ENCODE assay signal across 29 mouse cellular contexts in the genomic region with DNA sequence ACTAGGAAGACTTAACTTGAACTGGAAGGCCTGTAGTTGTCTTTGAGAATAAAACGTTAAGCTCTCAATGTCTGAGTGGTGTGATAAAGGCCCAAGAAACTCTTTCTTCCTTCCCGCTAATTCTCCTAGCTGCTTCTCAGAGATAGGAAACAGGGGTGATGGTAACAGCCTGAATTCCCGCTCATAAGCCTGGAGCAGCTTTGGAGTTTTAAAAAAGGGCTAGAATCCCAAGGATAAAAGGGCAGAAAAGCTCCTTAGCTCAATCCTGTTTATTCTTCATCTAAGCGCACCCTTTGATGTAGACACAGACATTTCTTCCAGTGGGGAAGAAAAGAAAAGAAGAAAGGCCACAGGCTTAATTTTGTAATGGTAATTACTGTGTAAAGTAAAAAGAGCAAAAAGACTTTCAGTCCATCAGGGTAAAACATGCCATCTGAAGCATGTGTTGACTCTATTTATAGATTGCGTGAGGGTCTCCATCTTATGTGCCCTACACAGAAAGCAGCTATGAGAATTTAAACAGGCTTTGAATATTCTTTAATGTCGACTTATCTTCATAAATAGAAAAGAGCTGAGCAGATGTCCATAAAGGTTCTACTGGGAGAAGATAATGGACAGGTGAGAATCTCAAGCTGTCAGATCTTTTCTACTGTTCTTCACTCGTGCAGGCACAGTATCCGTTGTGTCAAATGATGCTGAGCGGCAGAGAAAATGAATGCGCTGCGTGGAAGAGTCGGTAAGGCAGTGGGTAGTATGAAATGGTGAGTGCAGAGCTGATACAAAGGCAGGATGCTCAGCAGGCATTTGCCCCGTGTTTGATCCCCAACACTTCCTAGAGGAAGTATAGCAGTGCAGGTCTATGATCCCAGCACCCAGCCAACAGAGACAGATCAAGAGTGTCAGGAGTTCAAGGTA.
DNase-seq lines count a peak whose midpoint lies in the region; ATAC-seq and TF ChIP-seq lines count a peak whose summit lies in the region.
"Had no signal": no experiment of that assay in that cellular context is flagged by ENCODE, and none has a peak within 500 bp of the region (broad histone marks: within the 10 kb centered on the region; RNA-seq: fewer than 3 reads in every experiment).

No protein-coding gene starts in this region.

- H3K27ac ChIP-seq in forebrain, embryonic 14.5 days (ENCODE audit: low read depth, low read length), result no peak overlapping the region
- no peak overlapping the region for H3K27ac ChIP-seq in forebrain, postnatal 0 days (ENCODE audit: low read depth, low read length)
- H3K27ac ChIP-seq in embryonic facial prominence, embryonic 10.5 days (replicated peaks), result peak overlapping the region; percentile 68; the same call in 1 of the 2 replicates
- H3K27ac ChIP-seq in midbrain, embryonic 13.5 days, result no peak overlapping the region
- no peak overlapping the region for H3K27ac ChIP-seq in liver, embryonic 11.5 days (ENCODE audit: low read depth, low read length)
- H3K27ac ChIP-seq: embryonic facial prominence, embryonic 15.5 days; heart, adult 2 months; hindbrain, embryonic 14.5 days; limb, embryonic 13.5 days; liver, embryonic 13.5 days; neural tube, embryonic 15.5 days had no signal

- peak; percentile 32; the same call in 1 of the 2 replicates for ATAC-seq in forebrain, embryonic 14.5 days
- no peak for ATAC-seq in forebrain, postnatal 0 days
- peak; percentile 59 for ATAC-seq in midbrain, embryonic 13.5 days
- ATAC-seq in liver, embryonic 11.5 days (replicated peaks; ENCODE audit: low FRiP score), result no peak
- ATAC-seq: intestine, postnatal 0 days; lung, postnatal 0 days; Patski had no signal

- no peaks in the 10 kb centered on the region for H3K36me3 ChIP-seq in forebrain, embryonic 14.5 days (ENCODE audit: control insufficient read depth, insufficient read depth, low read length)
- no peaks in the 10 kb centered on the region for H3K36me3 ChIP-seq in forebrain, postnatal 0 days (ENCODE audit: insufficient read depth)
- no peaks in the 10 kb centered on the region for H3K36me3 ChIP-seq in embryonic facial prominence, embryonic 10.5 days (replicated peaks)
- H3K36me3 ChIP-seq in midbrain, embryonic 13.5 days, result no peaks in the 10 kb centered on the region
- H3K36me3 ChIP-seq in liver, embryonic 11.5 days (ENCODE audit: control insufficient read depth, insufficient read depth, low read length), result no peaks in the 10 kb centered on the region
- H3K36me3 ChIP-seq: embryonic facial prominence, embryonic 15.5 days; heart, embryonic 12.5 days; limb, embryonic 13.5 days; liver, embryonic 13.5 days; neural tube, embryonic 15.5 days had no signal

- no peak overlapping the region for H3K9ac ChIP-seq in forebrain, embryonic 14.5 days (ENCODE audit: low read length)
- no peak overlapping the region for H3K9ac ChIP-seq in forebrain, postnatal 0 days
- no peak overlapping the region for H3K9ac ChIP-seq in midbrain, embryonic 13.5 days (replicated peaks)
- H3K9ac ChIP-seq in liver, embryonic 11.5 days (ENCODE audit: low read depth, low read length), result no peak overlapping the region
- H3K9ac ChIP-seq: embryonic facial prominence, embryonic 15.5 days; heart, embryonic 12.5 days; hindbrain, embryonic 14.5 days; limb, embryonic 13.5 days; liver, embryonic 13.5 days; neural tube, embryonic 15.5 days had no signal

- no peaks in the 10 kb centered on the region for H3K4me1 ChIP-seq in forebrain, embryonic 14.5 days (ENCODE audit: control insufficient read depth, insufficient read depth, low read length)
- no peaks in the 10 kb centered on the region for H3K4me1 ChIP-seq in forebrain, postnatal 0 days (ENCODE audit: insufficient read depth)
- peaks cover 19% of the 10 kb centered on the region for H3K4me1 ChIP-seq in embryonic facial prominence, embryonic 10.5 days
- peaks cover 22% of the 10 kb centered on the region for H3K4me1 ChIP-seq in midbrain, embryonic 13.5 days (replicated peaks)
- H3K4me1 ChIP-seq in liver, embryonic 11.5 days (replicated peaks; ENCODE audit: control insufficient read depth, insufficient read depth, low read length), result no peaks in the 10 kb centered on the region
- H3K4me1 ChIP-seq: embryonic facial prominence, embryonic 15.5 days; heart, embryonic 12.5 days; liver, embryonic 13.5 days; megakaryocyte, embryonic 14.5 days; neural tube, embryonic 15.5 days had no signal

- H3K27me3 ChIP-seq in forebrain, embryonic 14.5 days (replicated peaks; ENCODE audit: control insufficient read depth, insufficient read depth, low read length), result no peaks in the 10 kb centered on the region
- H3K27me3 ChIP-seq in forebrain, postnatal 0 days (ENCODE audit: insufficient read depth, low read length), result no peaks in the 10 kb centered on the region
- H3K27me3 ChIP-seq in embryonic facial prominence, embryonic 10.5 days (replicated peaks; ENCODE audit: low read depth, poor library complexity, severe bottlenecking), result no peaks in the 10 kb centered on the region
- no peaks in the 10 kb centered on the region for H3K27me3 ChIP-seq in midbrain, embryonic 13.5 days
- no peaks in the 10 kb centered on the region for H3K27me3 ChIP-seq in liver, embryonic 11.5 days (replicated peaks; ENCODE audit: control insufficient read depth, insufficient read depth, low read length)
- H3K27me3 ChIP-seq: embryonic facial prominence, embryonic 15.5 days; heart, embryonic 12.5 days; limb, embryonic 13.5 days; liver, embryonic 13.5 days; megakaryocyte, embryonic 14.5 days; neural tube, embryonic 15.5 days had no signal

- WGBS in forebrain, embryonic 14.5 days, result 53% methylated on average over 13 of the region's 13 CpGs
- WGBS in forebrain, postnatal 0 days, result 50% methylated on average over 13 of the region's 13 CpGs
- 78% methylated on average over 13 of the region's 13 CpGs for WGBS in embryonic facial prominence, embryonic 10.5 days
- WGBS in midbrain, embryonic 13.5 days, result 25% methylated on average over 13 of the region's 13 CpGs
- WGBS in liver, embryonic 11.5 days, result 78% methylated on average over 13 of the region's 13 CpGs

- H3K4me3 ChIP-seq in forebrain, embryonic 14.5 days (ENCODE audit: low read depth, low read length), result no peak overlapping the region
- no peak overlapping the region for H3K4me3 ChIP-seq in forebrain, postnatal 0 days (ENCODE audit: low read depth, low read length)
- no peak overlapping the region for H3K4me3 ChIP-seq in embryonic facial prominence, embryonic 10.5 days
- no peak overlapping the region for H3K4me3 ChIP-seq in midbrain, embryonic 13.5 days (replicated peaks)
- no peak overlapping the region for H3K4me3 ChIP-seq in liver, embryonic 11.5 days (ENCODE audit: low read depth, low read length)
- H3K4me3 ChIP-seq: embryonic facial prominence, embryonic 15.5 days; heart, adult 2 months; heart, embryonic 12.5 days; limb, embryonic 13.5 days; liver, embryonic 13.5 days; megakaryocyte, embryonic 14.5 days; neural tube, embryonic 15.5 days had no signal

- H3K9me3 ChIP-seq in forebrain, embryonic 14.5 days (replicated peaks; ENCODE audit: control insufficient read depth, low read length), result no peaks in the 10 kb centered on the region
- H3K9me3 ChIP-seq in forebrain, postnatal 0 days (ENCODE audit: low read length), result no peaks in the 10 kb centered on the region
- no peaks in the 10 kb centered on the region for H3K9me3 ChIP-seq in embryonic facial prominence, embryonic 10.5 days
- no peaks in the 10 kb centered on the region for H3K9me3 ChIP-seq in midbrain, embryonic 13.5 days
- no peaks in the 10 kb centered on the region for H3K9me3 ChIP-seq in liver, embryonic 11.5 days (ENCODE audit: control insufficient read depth, low read length)
- H3K9me3 ChIP-seq: embryonic facial prominence, embryonic 15.5 days; heart, embryonic 12.5 days; limb, embryonic 13.5 days; liver, embryonic 13.5 days; neural tube, embryonic 15.5 days had no signal

- DNase-seq in forebrain, embryonic 14.5 days (ENCODE audit: low spot score), result peak; percentile 23
- no peak for DNase-seq in forebrain, postnatal 0 days
- no peak for DNase-seq in embryonic facial prominence, embryonic 10.5 days (ENCODE audit: low spot score)
- no peak for DNase-seq in thymus, postnatal 36 days
- no peak for DNase-seq in frontal cortex, postnatal 14 days (ENCODE audit: low spot score in 2 of 2)
- DNase-seq in liver, embryonic 11.5 days (ENCODE audit: low spot score), result no peak
- DNase-seq: adrenal gland, postnatal 10 days; cerebellum, adult 11-12 months; cerebellum, adult 9-11 months; heart, adult 2 months; heart, postnatal 4 days; kidney, postnatal 14 days; layer of hippocampus, adult 9-11 months; liver, embryonic 13.5 days; lung, adult 18-20 months; lung, postnatal 4 days; right cerebral cortex, adult 18-20 months; spleen, adult 18-20 months; thymus, postnatal 25 days had no signal

- no peak for TF ChIP-seq CTCF in forebrain, postnatal 0 days (IDR thresholded peaks at IDR 0.05; ENCODE audit: low read depth)

- H3K4me2 ChIP-seq in forebrain, embryonic 14.5 days (ENCODE audit: low read length), result no peak overlapping the region
- H3K4me2 ChIP-seq in forebrain, postnatal 0 days (ENCODE audit: low read depth), result no peak overlapping the region
- no peak overlapping the region for H3K4me2 ChIP-seq in midbrain, embryonic 13.5 days (replicated peaks)
- H3K4me2 ChIP-seq in liver, embryonic 11.5 days, result no peak overlapping the region
- H3K4me2 ChIP-seq: embryonic facial prominence, embryonic 15.5 days; heart, embryonic 12.5 days; hindbrain, embryonic 14.5 days; limb, embryonic 13.5 days; liver, embryonic 13.5 days; neural tube, embryonic 15.5 days had no signal

Comparison
In these comparisons a context has a peak if more than half of its experiments do, and no peak if none do; other contexts are left out.
1. ATAC-seq: peak in forebrain, embryonic 14.5 days (single experiment) and midbrain, embryonic 13.5 days (single experiment); none in forebrain, postnatal 0 days (single experiment) and liver, embryonic 11.5 days (single experiment).